Mouse (Mus musculus) ES-E14 (cell line): ENCODE measurements around the gene Iah1. TPM values are rescaled to one million over a fixed set of nuclear protein-coding genes. Genes with fewer than 3 reads are reported as not detected.

ENCODE experiments used
- DNase-seq: peaks from one replicate; pipeline ENCODE4 v3.0.0-alpha.2; 2013; ENCODE audit warnings: low read depth, low spot score
- H3K27ac ChIP-seq: 2 replicates; pipeline ENCODE4 v1.5.1; 2012; ENCODE audit warnings: low read depth, mild to moderate bottlenecking, low read length, moderate library complexity, mixed read lengths; ENCODE audit not compliant: poor library complexity, insufficient read depth, severe bottlenecking
- H3K36me3 ChIP-seq: 2 replicates; pipeline ENCODE4 v1.6.1; 2012; ENCODE audit warnings: mild to moderate bottlenecking, low read length, moderate library complexity, mixed read lengths; ENCODE audit not compliant: control insufficient read depth, poor library complexity, insufficient read depth, severe bottlenecking
- H3K4me1 ChIP-seq, 2 experiments: fragments of 150-350 bp in 1 of 2; sonication (generic) in 1 of 2; 2 replicates each; pipeline ENCODE4 v1.6.1; 2012; ENCODE audit warnings: low read length in 2 of 2, mild to moderate bottlenecking in 1 of 2, mixed read lengths in 1 of 2; ENCODE audit not compliant: control insufficient read depth in 2 of 2, insufficient read depth in 2 of 2, poor library complexity in 1 of 2
- H3K4me3 ChIP-seq, 2 experiments: fragments of 150-350 bp in 1 of 2; sonication (generic) in 1 of 2; 2 replicates each; pipeline ENCODE4 v1.5.1; 2012; ENCODE audit warnings: low read length in 2 of 2, low read depth in 1 of 2, mild to moderate bottlenecking in 1 of 2, mixed read lengths in 1 of 2; ENCODE audit not compliant: insufficient read depth in 1 of 2, poor library complexity in 1 of 2, severe bottlenecking in 1 of 2
- H3K9ac ChIP-seq: 2 replicates; pipeline ENCODE4 v1.6.1; 2012; ENCODE audit warnings: low read depth, mild to moderate bottlenecking, low read length, mixed read lengths; ENCODE audit not compliant: poor library complexity, insufficient read depth, severe bottlenecking
- H3K9me3 ChIP-seq: fragments of 150-350 bp; sonication (generic); 2 replicates; pipeline ENCODE4 v1.6.1; 2012; ENCODE audit warnings: low read depth, mild to moderate bottlenecking, low read length; ENCODE audit not compliant: control insufficient read depth, insufficient read depth
- CHD2 ChIP-seq: IDR thresholded peaks from 2 replicates; pipeline ENCODE4 v1.6.1; 2014; ENCODE audit warnings: mild to moderate bottlenecking, low read depth, low read length, inconsistent platforms
- HCFC1 ChIP-seq: IDR thresholded peaks from 2 replicates; pipeline ENCODE4 v1.6.1; 2012; ENCODE audit warnings: low read length, inconsistent platforms, borderline replicate concordance; ENCODE audit not compliant: insufficient read depth
- MAFK ChIP-seq: IDR thresholded peaks from 2 replicates; pipeline ENCODE4 v1.6.1; 2014; ENCODE audit warnings: mild to moderate bottlenecking, low read depth, low read length, inconsistent platforms; ENCODE audit not compliant: insufficient read depth
- ZC3H11A ChIP-seq: IDR thresholded peaks from 2 replicates; pipeline ENCODE4 v1.6.1; 2012; ENCODE audit warnings: low read depth, mild to moderate bottlenecking, inconsistent platforms, low read length, borderline replicate concordance
- ZNF384 ChIP-seq: IDR thresholded peaks from 2 replicates; pipeline ENCODE4 v1.6.1; 2012; ENCODE audit warnings: low read depth, low read length, inconsistent platforms
- in situ Hi-C, 2 experiments: fragments of 600-800 bp; cut with MboI; formaldehyde crosslinking; loops; one replicate each; pipeline ENCODE4 v1.15.1; 2025; ENCODE audit warnings: low sequenced_read_pairs in 2 of 2, inconsistent platforms in 1 of 2; ENCODE audit not compliant: unreplicated experiment in 2 of 2
- total RNA-seq: library from RNA; depleted of rRNA; stranded (reverse); fragments of 300-350 nt; gene quantifications from 2 replicates; pipeline ENCODE4 v1.2.3, GENCODE M21; 2012

Gene Iah1
- total RNA-seq, 1 experiment = 24.2 TPM

- in situ Hi-C loops = loop anchor here in 1 of 2 experiments (10.0 kb wide), 1 partner anchor 64 kb away; no protein-coding TSS in a partner anchor
- no peak for DNase-seq
- TF ChIP-seq HCFC1 = no peak
- no peak for TF ChIP-seq ZC3H11A
- TF ChIP-seq CHD2 = no peak
- no peak for TF ChIP-seq ZNF384
- TF ChIP-seq MAFK = no peak
- Histone ChIP-seq H3K9ac (no peak overlapping the region), H3K27ac (no peak overlapping the region), H3K9me3 (no peaks in the 10 kb centered on the region), H3K4me3 (no peak overlapping the region), H3K4me1 (peaks cover 0 to 3% of the 10 kb centered on the region in 2 experiments; a peak in 1 of 4 replicates), H3K36me3 (peaks cover 20% of the 10 kb centered on the region; the same call in 1 of the 2 replicates)
These were observed 5.0 kb downstream of the Iah1 start for GRCm38 (mm10) chr12:21321170-21321569.

GRCm38 (mm10) chr12:21322296-21322695 is 6.1 kb downstream of the Iah1 start:
- TF ChIP-seq HCFC1 = no peak
- no peak for TF ChIP-seq ZNF384
- TF ChIP-seq CHD2 = no peak
- TF ChIP-seq ZC3H11A = no peak
- TF ChIP-seq MAFK = no peak

GRCm38 (mm10) chr12:21322856-21323255 is 6.7 kb downstream of the Iah1 start:
- no peak for DNase-seq
- in situ Hi-C loops = loop anchor here in 1 of 2 experiments (10.0 kb wide), 1 partner anchor 62 kb away; no protein-coding TSS in a partner anchor
- no peaks in the 10 kb centered on the region for H3K4me1 ChIP-seq
- no peaks in the 10 kb centered on the region for H3K9me3 ChIP-seq
- no peak overlapping the region for H3K9ac ChIP-seq
- H3K36me3 ChIP-seq = peaks cover 29% of the 10 kb centered on the region
- H3K27ac ChIP-seq = no peak overlapping the region
- no peak for TF ChIP-seq HCFC1
- TF ChIP-seq ZNF384 = no peak
- no peak for TF ChIP-seq ZC3H11A
- no peak for TF ChIP-seq MAFK
- no peak for TF ChIP-seq CHD2
- H3K4me3 ChIP-seq = no peak overlapping the region

More at GRCm38 (mm10) chr12:21322296-21322695, 6.1 kb downstream of the Iah1 start:
- Histone ChIP-seq H3K4me1 (no peaks in the 10 kb centered on the region), H3K9ac (no peak overlapping the region), H3K4me3 (no peak overlapping the region), H3K36me3 (peaks cover 25% of the 10 kb centered on the region; the same call in 1 of the 2 replicates), H3K27ac (no peak overlapping the region), H3K9me3 (no peaks in the 10 kb centered on the region)
- in situ Hi-C loops = loop anchor here in 1 of 2 experiments (10.0 kb wide), 1 partner anchor 63 kb away; no protein-coding TSS in a partner anchor
- DNase-seq = no peak

GRCm38 (mm10) chr12:21324101-21324500 is 7.9 kb downstream of the Iah1 start:
- no peak for DNase-seq
- Histone ChIP-seq H3K27ac (no peak overlapping the region), H3K36me3 (peaks cover 27% of the 10 kb centered on the region), H3K4me1 (no peaks in the 10 kb centered on the region), H3K9ac (no peak overlapping the region), H3K4me3 (no peak overlapping the region), H3K9me3 (no peaks in the 10 kb centered on the region)
- in situ Hi-C loops = loop anchor here in 1 of 2 experiments (10.0 kb wide), 1 partner anchor 61 kb away; no protein-coding TSS in a partner anchor
- TF ChIP-seq ZC3H11A = no peak
- TF ChIP-seq CHD2 = no peak
- no peak for TF ChIP-seq HCFC1
- no peak for TF ChIP-seq MAFK
- no peak for TF ChIP-seq ZNF384

GRCm38 (mm10) chr12:21325266-21325665 is 9.1 kb downstream of the Iah1 start:
- no peak overlapping the region for H3K4me3 ChIP-seq
- TF ChIP-seq CHD2 (no peak), ZNF384 (no peak), MAFK (no peak), ZC3H11A (no peak), HCFC1 (no peak)
- H3K9ac ChIP-seq = no peak overlapping the region
- no peak overlapping the region for H3K27ac ChIP-seq
- no peaks in the 10 kb centered on the region for H3K4me1 ChIP-seq
- H3K36me3 ChIP-seq = peaks cover 32% of the 10 kb centered on the region
- in situ Hi-C loops = loop anchor here in 1 of 2 experiments (10.0 kb wide), 1 partner anchor 60 kb away; no protein-coding TSS in a partner anchor
- no peak for DNase-seq
- H3K9me3 ChIP-seq = no peaks in the 10 kb centered on the region
